Mouse (Mus musculus) right cerebral cortex, postnatal 25 days (tissue): ENCODE results near the gene Tcf19.
A peak's percentile ranks its signal among the peaks of the same experiment; 100 is the strongest.

Source experiments
- DNase-seq: peaks from one replicate; pipeline ENCODE4 v3.0.0; 2022

Tcf19 gene

GRCm38 (mm10) chr17:35516652-35517500 lies at the start of gene Tcf19, which contains the start of gene Cchcr1:
Tcf19 (minus strand) TSS chr17:35516824.
Cchcr1 (plus strand) TSS chr17:35517100.
- DNase-seq = peak; percentile 94

DNA sequence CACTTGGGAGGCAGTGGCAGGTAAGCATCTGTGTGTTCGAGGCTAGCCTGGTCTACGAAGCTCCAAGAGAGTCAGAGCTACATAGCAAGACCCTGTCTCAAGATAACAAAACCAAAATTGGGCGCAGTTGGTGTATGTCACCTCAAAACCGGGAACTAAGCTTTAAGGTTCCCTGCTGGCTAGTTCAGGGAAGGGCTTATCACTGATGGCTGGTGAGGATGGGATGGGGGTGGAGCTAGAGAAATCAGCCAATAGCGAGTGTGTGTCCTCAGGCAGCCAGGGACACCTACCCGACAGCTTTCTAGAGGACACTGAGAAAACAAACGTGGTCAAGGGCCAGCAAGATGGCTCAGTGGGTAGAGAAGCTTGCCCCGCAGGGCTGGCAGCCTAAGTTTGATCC lies 41.6 kb upstream of the Tcf19 start:
- no peak for DNase-seq

- DNase-seq = no peak
These were observed 40.7 kb upstream of the Tcf19 start for GRCm38 (mm10) chr17:35557351-35557750.

DNA sequence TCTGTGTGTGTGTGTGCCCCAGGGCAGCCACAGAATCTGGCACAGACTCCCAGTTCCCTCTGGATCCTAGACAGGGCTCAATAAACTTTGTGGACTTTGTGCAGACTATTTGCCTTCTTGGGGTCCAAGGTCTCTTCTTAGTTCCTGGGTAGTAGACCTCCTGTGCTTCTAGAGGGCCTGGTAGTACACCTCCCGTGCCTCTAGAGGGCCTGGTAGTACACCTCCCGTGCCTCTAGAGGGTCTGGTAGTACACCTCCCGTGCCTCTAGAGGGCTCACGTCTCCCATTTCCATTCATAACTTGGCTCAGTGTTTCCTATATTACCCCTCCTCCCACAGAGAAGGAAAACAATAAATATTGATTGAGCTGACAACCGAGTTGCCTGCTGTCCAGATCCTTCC lies 40.2 kb upstream of the Tcf19 start:
- DNase-seq = no peak

- no peak for DNase-seq
These were observed 39.7 kb upstream of the Tcf19 start for GRCm38 (mm10) chr17:35556186-35556765.

DNA sequence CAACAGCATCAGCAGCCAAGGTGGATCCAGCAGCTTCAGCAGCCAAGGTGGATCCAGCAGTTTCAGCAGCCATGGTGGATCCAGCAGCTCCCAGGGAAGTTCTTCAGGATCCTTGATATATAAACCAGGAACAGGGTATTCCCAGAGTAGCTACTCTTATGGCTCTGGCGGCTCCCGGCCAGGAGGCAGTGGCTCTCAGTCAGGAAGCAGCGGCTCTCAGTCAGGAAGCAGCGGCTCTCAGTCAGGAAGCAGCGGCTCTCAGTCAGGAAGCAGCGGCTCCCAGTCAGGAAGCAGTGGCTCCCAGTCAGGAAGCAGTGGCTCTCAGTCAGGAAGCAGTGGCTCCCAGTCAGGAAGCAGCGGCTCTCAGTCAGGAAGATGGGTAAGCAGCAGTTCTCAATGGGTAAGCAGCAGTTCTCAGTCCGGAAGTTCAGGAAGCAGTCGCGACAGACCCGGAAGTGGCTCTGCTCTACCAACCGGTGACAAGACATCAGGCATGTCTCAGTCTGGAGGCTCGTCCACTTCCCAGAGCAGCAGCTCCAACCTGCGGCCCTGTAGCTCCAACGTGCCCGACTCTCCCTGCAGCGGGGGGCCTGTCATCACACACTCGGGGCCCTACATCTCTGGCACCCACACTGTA lies 38.3 kb upstream of the Tcf19 start:
- no peak for DNase-seq

DNA sequence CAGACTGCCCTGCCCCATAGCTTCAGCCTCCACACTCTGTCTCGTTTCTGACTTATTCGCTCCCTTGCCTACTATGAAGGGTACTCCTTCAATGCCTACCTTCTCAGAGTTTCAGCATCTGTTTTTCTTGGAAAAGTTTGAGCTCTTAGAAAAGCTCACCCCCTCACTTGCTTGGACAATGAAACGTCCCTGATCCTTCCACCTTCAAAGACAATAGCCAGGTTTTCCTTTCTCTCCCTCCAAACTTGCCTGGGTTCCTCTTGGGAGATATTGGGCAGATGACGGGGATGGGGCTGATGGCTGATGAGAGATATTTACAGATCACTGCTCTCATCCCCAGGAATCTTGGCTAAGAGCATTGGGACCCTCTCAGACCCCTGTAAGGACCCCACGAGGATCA lies 37.7 kb upstream of the Tcf19 start:
- DNase-seq = no peak

- DNase-seq = no peak
These were observed 35.3 kb upstream of the Tcf19 start, which contains the start of gene Cdsn for GRCm38 (mm10) chr17:35551881-35552414. Cdsn (plus strand) TSS chr17:35552128.

GRCm38 (mm10) chr17:35550871-35551270 lies 34.2 kb upstream of the Tcf19 start:
- no peak for DNase-seq

DNA sequence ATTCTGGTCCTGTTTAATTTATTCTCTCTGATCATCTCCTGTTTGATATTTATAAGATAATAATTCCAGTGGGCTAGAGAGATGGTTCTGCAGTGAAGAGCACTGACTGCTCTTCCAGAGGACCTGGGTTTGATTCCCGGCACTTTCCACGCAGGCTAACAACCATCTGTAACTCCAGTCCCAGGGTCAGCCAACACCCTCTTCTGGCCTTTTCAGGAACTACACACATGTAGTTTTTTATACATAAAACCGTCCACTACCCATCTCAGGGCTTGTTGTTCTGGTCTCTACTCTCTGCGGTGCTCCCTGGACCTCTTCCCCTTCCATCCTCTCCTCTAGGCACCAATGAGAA lies 33.5 kb upstream of the Tcf19 start:
- DNase-seq = no peak

DNA sequence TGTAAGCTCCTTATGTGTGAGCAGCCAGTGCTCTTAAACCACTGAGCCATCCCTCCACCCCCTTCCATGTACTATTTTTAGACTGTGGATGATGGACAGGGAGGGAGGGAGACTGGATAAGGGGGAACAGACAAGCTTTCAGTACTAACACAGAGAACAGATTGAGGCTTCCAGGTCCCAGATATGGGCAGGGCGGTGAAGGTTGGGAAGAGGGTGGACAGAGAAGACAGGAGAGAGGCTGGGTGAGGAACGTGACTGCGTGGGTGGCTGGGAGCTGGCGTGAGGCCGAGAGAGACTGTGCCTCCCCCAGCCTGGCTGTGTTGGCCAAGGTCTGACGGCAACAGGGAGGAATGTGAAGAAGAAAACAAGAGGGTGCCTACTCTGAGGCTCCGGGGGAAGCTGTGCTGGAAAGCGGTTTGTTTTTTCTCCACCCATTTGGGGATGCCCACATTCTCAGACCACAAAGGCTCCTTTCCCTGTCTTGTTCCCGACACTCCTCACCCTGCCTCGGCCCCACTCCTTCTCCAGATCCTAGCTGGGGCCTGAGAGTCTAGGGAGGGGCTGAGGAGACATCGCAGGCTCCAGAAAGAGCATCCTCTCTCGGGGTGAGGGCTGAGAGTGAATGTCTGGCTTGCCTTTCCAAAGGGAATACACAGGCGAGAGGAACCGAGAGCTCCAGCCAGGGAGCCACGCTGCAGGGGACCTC lies 33.0 kb upstream of the Tcf19 start:
- DNase-seq = peak; percentile 79

DNA sequence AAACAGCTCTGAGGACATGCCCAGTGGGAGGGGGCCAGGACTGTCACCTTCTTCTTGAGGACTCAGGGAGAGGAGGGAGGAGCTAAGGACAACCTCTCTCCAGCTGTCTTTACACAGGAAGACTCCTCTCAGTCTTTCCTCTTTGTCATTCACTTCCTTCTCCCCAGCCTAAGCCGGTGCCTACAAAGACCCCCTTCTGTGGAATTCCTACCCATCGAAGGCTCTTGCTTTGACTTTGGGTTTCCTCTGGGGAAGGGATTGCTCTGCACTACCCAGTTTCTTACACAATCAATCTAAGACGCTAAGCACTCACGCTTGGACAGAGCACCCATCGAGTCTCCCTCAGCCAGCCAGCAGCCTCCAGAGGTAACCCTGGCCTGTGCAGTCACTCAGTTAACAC lies 32.0 kb upstream of the Tcf19 start:
- no peak for DNase-seq

- DNase-seq = no peak
These were observed 30.8 kb upstream of the Tcf19 start for GRCm38 (mm10) chr17:35547465-35547864.

DNA sequence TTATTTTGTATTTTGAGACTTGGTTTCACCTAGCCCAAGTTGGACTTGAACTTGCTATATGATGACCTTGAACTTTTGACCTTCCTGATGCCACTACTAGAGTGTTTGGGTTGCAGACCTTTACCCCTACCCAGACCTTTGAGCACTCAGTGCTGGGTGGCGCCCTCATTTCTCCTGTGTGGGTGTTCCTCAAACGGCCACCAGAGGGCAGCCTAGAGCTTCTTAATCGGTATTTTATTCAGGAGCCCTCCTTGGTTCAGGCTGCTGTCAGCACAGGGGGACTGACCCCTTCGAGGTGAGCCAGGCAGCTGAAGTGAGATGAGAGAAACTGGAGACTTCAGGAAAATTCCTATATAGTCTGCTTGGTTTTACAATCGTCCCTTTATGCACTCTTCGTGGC lies 28.1 kb upstream of the Tcf19 start:
- DNase-seq = no peak

DNA sequence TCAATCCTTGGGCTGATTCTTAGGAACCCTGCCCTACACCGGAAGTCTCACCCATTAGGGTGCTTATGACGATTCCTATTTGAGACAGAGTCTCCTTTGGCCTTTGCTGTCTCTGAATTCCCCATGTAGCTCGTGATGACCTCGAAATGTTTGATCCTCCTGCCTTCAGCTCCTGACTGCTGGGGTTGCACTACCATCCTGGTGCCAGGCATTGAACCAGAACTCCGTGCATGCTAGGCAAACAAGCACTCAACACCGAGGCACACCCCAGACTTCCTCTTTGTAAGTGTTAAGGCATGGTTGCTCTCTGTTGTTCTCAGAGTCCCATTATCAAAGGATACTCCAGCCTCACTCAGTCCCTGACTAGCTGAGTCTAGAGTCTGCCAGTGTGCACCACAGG lies 27.4 kb upstream of the Tcf19 start:
- no peak for DNase-seq

- no peak for DNase-seq
These were observed 26.8 kb upstream of the Tcf19 start for GRCm38 (mm10) chr17:35543412-35543861.

DNA sequence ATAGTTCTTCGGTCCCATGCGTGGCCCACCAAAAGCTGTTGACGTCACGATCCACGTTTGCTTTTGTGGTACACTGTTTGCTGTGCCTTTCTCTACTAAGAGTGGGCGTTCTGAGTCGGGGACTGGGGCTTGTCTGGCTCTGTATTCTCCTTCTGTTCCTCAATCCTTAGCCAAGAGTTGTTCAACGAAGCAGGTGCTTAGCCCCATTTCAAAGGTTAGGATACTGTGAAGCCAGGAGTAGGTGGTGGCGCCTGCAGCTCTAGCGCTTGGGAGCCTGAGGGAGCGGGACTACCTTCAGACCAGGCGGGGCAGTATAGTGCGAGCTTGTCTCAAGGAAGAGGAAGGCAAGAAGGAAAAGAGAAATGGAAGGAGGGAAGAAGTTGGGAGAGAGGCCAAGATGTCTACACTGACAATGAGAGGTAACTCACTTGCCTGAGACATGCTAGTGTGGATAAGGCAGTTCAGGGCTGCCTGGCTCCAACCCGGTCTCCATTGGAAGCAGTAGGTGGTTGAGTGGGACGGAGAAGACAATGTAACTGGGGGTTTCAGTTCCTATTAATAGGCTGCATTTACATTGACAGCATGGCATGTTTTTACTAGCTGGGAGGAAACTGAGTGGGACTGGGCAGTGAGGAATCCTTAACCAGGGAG lies 26.3 kb upstream of the Tcf19 start:
- peak; percentile 36 for DNase-seq

DNA sequence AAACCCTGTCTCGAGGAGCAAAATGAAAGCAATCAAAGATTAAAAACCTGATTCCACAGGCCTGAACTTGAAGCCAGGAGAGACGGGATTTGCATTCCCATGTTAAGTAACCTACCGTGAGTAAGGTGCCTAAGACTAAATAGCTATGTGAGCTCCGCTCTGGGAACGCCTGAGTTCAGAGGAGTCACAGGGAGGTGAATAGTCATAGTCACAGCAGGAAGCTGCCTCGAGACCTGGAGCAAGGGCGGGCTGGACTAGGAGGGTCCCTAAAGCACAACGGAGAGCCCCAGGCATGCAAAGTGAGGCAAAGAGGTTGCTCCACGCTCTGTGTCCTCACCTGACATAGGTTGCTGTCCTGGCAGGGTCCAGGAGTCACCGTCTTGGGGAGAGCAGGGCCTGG lies 22.9 kb upstream of the Tcf19 start:
- no peak for DNase-seq

DNA sequence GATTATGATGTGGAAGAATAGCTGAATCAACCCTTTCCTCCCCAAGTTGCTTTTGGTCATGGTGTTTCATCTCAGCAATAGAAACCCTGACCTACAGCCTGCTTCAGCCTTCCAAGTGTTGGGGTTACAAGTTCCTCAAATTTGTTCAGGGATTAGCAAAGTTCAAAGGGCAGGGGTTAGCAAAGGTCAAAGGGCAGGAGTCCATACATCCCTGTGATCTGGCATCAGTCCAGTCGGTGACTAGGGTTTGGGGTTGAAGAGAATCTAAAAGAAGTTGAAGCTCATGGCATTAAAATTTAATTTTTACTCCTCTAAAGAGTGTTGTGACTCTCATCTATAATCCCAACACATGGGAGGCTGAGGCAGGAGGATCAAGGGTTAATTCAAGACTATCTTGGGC lies 21.9 kb upstream of the Tcf19 start:
- DNase-seq = no peak

- DNase-seq = peak; percentile 34
These were observed 20.8 kb upstream of the Tcf19 start for GRCm38 (mm10) chr17:35537421-35537820.

- DNase-seq = peak; percentile 68
These were observed 17.7 kb upstream of the Tcf19 start for GRCm38 (mm10) chr17:35534343-35534742.

DNA sequence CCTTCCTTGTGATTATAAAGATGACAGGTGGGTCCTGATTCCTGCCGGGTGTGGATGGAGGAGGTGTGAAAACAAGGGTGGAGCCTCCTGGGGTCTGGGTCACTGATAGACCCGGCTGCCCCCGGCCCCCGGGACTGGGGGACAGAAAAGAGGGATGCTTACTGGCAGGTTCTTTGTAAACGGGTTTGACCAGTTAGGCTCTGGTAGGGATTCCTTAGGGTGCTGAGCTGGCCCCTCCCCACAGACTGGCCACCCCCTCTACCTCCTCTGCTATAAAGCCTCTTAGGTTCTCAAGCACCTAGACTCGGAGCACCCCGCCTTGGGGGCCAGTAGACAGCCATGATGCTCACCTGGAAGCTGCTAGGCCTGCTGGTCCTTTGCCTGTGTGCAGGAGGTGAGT lies 16.3 kb upstream of the Tcf19 start, which contains the start of gene Psors1c2:
Gene Psors1c2 (plus strand): TSS at position 301 of the 400 bp plus-strand sequence.
- no peak for DNase-seq
